Mouse (Mus musculus) frontal cortex, postnatal 10 days (tissue): ENCODE results near the gene Rragd.
"Not testable (repeated sequence)": the region's sequence is repeated elsewhere in the genome, so short reads cannot be mapped to it uniquely, and the experiment has no call there.

Source experiments
- DNase-seq, 2 experiments: peaks; one replicate each; pipeline ENCODE4 v3.0.0; 2022; ENCODE audit warnings: low spot score in 2 of 2, mixed read lengths in 1 of 2

Rragd gene

DNA sequence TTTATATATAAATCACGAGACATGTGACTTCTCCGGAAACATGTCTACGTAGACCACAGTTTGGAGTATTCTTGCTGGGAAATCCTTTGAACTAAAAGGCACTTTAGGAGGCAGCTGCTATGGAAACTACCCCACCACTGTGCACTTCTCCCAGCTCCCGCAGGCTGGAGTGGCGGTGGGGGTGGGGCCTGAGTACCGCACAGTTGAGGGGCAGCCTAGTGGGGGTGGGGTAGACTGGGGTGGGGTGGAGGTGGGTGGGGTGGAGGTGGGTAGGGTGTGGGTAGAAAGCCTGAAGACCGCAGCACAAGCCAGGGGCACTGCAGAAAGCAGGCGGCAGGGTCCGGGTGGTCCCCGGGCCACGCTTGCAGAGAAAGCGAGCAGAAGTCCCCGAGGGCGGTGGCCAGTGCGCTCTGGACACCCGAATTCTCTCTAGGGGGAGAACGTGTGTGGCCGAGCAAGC is at the start of gene Rragd:
TSS of gene Rragd (plus strand) at position 322 of the 460 bp plus-strand sequence.
- peak in 1 of 2 experiments; percentile 52 for DNase-seq

DNA sequence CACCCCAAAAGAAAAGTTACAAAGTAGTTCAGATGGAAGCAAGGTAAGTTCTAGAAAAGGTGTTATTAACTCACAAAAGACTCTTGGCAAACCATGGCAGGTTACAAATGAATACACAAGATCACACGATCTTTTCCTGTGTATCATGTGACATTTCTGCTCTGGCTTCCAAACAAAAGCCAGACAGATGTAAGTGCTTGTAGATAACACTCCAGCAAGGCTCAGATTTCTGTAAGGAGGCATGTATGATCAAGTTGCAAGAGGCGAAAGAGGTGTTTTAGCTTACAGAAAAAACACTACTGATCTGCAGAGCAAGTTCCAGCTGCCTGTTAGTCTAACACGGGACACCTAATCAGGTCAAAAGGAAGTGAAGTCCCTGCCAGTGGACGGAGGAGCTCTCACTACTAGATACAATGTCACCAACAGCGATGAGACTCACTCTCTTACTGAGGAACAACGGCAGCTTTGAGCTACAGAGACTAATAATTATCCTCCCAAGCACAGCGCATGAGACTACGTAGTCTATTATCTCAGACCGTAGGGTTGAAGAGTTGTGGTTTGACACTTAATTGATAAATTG is 46.0 kb upstream of the Rragd start:
- DNase-seq, result no peak

DNA sequence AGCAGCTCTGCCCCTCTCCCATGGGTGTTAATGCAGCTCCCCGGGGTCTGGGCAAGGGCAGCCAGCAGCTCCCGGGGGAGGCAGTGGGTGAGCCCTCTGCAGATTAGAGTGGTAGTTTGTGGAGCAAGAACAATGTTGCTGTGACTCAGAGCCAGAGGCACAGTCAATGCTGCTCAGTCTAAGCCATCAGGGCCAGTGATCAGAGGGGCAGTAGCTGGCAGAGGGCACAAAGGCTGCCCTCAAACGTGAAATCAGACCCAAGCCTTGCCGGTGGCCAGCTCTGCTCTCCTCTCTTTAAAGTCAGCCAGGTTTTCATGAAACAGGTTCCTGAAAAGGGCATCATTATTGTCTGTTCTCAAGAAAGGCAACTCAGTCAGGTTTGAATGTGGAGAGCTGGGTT is 43.3 kb upstream of the Rragd start:
- peak in 1 of 2 experiments; percentile 24 for DNase-seq

DNA sequence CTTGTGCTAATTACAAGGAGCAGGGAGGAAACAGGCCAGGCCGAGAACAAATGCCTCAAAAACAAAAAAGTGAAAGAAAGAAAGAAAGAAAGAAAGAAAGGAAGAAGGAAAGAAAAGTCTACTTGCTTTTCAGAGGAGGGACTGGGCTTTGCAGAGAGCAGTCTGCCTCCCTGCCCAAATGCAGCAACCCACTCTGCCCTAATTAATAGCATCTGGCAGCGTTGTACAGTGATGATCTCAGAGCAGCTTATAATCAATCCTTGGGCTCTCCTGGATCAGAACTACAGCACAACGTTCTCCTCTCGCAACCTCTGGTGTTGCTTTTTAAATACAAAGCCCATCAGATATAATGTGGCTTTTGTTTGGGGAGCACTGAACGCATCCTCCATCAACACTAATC is 42.9 kb upstream of the Rragd start:
- DNase-seq, result no peak

DNA sequence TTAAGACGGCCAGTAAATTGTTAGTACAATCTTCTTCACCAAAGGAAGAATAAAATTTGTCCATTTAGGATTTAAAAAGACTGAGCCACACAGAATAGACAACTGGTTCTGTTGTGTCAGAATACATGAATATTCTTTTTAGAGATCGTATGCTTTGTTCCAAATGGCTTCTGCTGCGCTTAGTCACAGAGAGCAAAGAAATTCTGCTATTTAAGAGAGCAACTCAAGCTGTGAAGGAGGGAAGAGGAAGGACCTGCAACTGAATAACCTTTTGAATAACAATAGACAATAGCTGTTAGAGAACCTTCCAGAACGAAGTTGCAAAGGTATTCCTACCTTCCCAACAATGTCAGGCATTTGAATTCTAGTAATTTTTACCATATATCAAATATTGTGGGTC is 41.9 kb upstream of the Rragd start:
- no peak for DNase-seq

DNA sequence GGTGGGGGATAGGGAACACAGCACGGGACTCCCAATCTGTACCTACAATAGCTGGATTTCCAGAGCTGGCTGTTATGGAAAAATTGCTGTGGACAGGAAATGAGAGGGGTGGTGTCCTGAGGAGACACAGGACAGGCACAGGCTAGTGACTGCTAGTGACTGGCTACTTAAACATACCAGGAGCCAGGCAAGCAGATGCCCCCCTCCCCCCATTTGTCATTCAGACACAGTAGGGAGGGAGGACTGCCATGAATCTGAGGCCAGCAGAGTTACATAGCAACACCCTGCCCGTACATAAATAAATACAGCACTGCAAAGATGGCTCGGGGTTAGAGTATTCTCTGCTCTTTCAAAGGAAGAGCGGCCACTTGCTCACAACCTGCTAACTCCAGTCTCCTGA is 35.2 kb upstream of the Rragd start:
- DNase-seq, result no peak

DNA sequence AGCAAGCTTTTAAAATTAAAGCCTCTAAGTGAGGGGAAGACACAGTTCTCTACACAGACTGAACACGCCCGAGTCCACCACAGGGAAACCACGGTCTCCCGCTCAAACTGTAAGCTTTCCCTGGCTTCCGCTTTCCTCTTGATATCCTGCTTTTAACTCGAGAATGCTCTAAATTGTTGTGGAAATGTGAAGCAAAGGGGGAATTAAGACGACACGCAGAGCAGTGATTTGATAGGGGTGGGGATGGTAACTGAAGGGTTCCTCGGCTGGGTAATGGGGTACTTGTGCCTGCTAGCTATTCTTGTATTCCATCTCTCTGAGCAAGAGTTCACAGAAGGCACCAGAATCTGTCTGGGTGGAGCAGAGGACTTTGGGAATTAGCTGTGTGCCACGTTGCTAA is 34.1 kb upstream of the Rragd start:
- no peak for DNase-seq

DNA sequence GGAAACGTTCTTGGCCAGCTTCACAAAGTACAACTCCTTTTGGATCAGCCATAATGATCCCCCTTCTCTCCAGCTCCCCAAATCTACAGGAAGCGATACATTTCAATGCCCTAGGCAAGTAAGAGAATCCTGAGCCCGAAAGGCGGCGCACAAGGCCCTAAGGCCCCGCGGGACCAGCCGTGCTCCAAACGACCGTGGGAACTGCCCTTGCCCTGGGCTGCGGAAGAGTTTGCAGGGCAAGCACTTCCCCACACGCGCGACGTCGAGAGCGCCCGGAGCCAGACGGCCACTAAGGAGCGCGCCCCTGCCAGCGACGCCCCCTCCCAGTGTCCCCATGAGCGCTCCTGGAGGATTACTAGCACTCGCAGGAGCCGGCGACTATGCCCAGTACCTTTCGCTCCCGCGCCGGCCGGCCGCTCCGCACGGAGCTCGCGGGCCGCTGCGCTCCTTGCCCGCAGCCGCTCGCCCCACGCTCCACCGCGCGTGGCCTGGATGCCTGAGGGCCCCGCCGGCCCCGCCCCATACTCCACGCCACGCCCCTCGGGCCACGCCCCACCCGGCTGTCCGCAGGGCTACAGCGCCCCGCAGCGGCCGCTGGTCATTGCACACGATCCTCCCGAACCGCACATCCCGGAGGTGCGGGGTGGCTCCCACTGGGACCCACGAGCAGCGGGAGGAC is 32.3 kb upstream of the Rragd start, which contains the start of gene Ankrd6:
TSS of gene Ankrd6 (minus strand) at position 486 of the 679 bp plus-strand sequence.
- DNase-seq, result peak; percentile 44 to 82

DNA sequence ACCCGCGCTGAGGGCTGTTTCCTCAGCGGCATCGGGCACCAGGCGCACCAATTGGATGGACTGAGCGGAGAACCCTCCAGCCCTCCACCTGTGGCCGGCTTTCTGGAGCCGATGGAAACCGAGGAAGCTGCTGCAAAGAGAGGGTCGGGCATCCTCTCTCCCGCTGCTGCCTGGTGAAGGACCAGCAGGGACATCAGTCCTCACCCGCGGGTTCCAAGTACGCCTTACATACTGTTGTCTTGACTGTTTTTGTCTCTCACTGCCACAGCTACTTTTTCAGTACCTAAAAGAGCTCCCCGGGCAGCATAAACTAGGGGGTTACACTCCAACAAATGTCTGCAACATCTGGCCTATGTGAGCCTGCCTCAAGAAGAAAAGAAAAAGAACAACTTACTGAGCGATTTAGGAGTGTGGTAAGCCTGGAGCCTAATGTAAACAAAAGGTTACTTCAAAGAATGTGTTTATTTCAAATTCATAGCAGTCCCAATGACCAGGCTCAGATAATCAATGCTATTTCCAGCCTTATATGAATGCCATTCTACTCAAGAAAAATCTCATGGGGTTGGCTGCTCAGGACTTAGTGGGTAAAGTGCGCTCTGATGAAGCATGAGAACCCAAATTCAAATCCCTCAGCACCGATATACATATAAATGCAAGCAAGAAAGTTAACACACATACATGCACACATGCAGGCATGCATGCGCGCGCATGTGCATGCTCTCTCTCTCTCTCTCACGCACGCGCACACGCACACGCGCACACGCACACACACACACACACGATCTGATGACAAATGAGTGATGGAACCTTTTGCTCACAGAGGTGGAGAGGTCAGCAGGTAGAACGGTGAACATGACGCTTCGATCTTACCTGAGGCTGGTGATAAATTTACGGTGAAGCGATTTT is 31.5 kb upstream of the Rragd start:
- DNase-seq, result no peak

DNA sequence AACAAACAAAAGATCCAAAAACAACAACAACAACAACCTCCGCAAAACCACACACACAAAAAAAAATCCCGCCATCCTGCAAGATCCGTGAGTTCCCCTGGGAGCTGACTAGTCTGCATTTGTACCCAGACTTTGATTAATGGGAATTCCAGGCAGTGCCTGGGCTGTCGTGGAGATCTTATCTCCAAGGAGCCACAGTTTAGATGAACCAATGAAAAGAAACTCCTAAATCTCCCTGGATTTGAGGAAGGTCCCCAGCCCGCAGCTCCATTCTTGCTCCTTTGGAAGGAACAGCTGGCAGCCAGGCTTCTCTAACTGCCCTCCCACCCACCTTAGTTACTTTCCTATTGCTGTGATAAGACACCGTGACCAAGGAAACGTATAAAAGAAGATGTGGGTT is 30.2 kb upstream of the Rragd start:
- DNase-seq, result no peak

DNA sequence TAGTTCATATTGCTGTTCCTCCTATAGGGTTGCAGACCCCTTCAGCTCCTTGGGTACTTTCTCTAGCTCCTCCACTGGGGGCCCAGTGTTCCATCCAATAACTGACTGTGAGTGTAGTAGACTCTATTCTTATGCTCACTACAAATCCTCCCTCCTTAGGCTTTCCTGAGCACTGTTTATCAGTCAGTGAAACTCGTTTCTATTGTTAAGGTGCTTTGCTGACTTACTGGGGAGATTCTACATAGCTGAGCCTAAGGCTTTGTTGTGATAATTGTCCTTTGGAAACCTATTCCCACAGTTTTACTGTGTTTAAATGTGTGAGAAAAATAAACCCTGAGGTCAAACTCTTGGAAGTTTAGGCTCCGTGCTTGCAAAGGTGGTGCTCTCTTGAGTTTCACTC is 26.4 kb upstream of the Rragd start:
- DNase-seq, result no peak

DNA sequence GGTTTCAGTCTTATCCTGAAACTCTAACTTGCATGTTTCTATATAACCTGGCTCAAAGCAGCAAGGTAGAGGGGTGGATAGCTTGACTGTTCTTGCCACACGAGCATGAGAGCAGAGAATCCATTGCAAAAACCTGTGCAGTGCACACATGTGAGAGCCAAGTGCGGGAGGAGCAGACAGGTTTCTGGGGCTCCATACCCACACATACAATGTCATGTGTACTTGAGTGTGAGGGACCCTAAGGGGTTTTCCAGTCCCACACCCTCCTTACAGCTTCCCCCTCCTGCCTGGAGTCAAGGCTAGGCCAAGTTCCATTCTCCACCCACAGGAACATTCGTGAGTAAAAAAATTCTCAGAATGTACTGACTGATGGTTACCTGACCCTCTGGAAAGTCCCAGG is 21.4 kb upstream of the Rragd start:
- DNase-seq, result no peak

DNA sequence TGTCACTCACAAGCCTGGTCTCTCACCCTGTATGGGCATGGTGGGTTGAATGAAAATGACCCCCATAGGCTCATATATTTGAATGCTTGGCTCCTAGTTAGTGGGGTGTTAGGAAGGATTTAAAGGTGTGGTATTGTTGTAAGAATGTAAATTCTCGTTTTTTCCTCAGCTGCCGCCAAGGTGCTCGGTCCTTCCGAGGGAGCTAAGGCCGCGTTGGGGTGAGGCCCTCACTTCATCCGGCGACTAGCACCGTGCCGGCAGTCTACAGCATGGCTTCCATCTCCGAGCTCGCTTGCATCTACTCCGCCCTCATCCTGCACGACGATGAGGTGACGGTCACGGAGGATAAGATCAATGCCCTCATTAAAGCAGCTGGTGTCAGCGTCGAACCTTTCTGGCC is 18.2 kb upstream of the Rragd start:
- DNase-seq, result not testable (repeated sequence)

DNA sequence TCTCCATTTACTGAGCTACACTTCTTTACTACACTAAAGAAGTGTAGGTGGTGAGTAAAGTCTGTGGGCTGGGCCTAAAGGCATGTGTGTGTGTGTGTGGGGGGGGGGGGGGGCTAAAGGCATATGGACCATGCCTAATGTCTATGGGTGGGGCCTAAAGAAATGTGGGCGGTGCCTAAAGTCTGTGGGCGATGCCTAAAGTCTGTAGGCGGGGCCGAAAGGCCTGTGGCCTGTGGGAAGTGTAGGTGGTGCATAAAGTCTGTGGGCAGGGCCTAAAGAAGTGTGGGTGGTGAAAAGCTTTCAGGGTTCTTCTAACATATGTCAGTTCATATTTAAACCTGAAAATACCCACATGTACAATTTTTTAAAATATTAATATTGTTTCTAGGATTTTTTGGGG is 5.5 kb upstream of the Rragd start:
- no peak for DNase-seq

DNA sequence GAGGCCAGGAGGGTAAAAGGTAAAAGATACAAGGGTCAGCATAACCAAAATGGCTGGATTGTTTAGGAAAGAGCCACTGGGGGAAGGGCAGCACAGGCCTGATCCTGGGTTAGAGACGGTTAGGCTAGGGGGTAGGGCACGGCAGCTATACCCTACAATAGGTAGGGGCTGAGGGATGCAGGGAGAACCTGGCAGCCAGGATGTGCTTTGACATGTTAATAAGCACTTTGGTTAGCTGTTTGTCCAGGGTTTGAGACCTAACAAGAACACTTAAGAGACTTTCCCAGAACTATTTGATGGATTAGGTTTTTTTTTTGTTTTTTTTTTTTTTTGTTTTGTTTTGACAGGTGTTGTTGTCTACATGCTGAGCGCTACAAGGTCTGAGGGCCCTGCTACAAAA is 2.8 kb upstream of the Rragd start:
- DNase-seq, result no peak

DNA sequence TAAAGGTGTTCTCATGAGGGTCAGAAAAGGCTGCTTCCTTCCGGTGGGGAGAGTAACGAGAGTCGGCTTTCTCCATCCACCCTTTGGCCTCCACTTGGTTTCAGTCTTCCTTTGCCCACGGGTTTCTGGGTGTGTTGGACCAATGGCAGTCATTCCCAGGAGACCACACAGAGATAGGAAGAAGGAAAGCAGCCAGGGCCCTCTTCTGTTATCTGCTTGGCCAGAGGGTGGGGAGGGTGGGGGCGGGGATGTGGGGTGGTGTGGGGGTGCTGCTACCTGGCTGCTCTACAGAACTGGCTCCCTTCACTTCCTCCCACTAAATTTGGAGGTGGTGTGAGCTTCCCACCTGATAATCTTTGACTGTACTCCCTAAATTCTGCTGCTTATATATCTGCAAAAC is 1.2 kb upstream of the Rragd start:
- no peak for DNase-seq

DNA sequence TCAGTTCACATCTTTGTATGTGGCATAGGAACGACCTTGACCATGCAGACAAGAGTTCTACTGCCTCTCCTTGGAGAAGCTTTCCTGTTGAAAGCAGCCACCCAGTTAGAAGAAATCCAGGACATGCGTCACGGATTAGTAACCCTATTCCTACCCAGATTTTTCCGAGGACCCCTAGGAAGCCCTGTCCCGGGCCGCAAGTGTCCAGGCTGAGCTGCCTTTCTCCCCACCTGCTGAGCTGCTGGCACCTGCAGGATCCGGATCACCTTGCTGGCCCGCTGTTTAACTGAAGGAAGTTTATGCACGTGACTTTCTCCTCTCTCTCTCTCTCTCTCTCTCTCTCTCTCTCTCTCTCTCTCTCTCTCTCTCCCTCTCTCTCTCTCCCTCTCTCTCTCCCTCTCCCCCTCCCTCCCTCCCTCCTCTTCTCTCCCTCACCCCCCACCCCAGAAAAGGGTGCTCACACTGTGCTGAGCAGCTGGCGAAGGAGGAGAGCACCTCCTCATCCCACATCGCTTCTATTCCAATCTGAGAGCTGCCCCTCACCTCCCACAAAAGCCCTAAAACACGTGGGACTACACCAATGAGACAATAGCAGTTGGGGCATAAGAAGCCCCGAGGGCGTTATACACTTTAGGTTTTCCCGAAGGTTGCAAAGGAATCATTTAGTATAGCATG is 659 bp upstream of the Rragd start:
- DNase-seq, result peak; percentile 28 to 45

DNA sequence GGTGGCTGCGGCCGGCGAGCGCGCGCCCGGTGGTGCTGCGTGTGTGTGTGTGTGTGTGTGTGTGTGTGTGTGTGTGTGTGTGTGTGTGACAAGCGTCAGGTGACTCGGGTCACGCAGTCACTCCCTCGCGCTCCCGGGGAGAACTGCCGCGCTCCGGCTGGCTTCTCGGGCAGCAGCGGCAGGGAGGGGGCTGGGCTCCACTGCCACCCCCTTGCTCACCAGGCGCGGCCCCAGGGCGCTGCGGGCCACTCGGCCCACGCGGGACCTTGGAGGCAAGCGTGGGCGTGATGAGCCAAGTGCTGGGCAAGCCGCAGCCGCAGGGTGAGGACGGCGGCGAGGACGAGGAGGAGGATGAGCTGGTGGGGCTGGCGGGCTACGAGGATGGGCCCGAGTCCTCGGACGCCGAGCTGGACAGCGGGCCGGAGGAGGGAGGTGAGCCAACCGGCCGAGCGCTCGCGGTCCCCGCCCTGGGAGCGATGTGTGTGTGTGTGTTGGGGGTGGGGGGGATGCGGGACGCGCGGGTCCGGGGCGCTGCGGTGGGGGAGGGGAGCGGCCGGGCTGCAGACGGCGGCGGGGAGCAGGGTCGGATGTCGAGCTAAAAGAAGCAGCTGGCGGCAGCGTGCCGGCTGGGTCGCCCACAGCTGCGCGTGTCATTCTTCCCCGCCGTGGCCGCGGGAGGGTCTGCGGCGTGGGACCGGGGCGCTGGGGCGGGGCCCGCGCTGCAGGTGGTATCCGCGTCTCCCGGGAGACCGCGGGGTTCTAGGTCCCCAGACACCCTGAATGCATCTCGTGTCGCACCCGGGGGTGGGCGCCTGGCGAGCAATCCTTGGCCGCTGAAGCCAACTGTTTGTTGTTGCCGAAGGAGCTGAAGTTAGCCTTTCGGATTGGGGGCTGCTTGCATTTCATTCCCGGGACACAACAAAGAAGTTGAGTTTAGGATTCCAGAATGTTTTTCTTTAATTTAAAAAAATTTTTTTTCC is 629 bp downstream of the Rragd start:
- DNase-seq, result peak; percentile 60 to 69

DNA sequence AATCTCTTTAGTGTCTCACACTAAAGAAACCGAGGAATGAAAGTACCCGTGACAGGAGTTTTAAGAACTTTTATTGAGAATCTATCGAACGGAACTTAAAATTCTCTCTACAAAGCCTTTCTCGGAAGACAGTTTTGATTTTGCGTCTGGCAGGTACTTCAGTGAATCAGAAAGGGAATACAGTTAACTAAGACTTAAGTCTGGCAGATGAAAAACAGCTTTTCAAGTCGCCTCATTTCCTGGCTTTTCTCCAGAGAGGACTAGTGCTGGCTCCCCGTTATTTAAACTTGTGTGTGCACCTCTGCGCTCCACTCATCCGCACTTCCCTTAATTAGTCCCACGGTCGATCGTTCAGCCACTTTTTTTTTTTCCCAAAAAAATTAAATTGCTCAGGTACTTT is 1.4 kb downstream of the Rragd start:
- no peak for DNase-seq

DNA sequence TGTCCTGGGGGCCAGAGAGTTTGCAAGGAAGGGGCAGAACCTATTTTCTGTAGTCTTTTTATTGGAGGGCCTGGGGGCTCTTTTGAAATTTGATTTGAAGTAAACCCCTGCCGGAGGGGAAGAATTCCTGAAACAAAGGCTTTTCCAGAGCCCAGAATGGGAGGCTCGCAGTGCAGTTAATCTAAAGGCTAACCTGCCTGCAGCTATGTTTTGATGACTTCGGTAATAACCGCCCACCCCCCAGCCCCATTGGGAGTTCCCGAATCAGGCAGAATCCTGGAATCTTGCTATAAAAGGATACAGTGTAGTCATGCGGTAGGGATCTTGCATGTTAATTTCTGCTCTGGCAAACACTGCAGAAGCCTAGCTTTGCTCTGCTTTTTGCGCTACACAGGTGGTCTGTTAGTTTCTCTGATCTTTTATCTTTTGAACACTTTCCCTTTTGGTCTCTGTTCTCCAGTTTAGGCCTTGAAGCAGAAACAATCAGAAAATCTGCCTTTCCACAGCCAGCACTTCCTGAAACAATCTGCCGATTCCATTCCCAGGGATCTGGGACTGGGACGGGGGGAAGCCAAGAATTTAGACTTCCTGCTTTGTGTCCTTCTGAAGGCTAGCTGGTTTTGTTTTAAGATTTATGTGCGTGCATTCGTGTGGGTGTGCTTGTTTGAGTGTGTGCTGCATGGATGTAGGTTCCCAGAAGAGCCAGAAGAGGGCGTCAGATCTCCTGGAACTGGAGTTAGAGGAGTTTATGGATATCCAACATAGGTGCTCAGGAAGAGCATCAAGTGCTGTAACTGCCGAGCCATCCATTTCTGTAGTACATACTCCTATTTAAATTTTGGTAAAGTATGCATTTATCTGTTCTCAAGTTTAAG is 2.2 kb downstream of the Rragd start:
- DNase-seq, result peak in 1 of 2 experiments; percentile 15
